Mouse (Mus musculus) megakaryocyte, adult 5-6 weeks (primary cell): ENCODE data around the gene Cdon. TPM values are rescaled to one million over a fixed set of nuclear protein-coding genes. Genes with fewer than 3 reads are reported as not detected.

Source experiments
- ATAC-seq: 2 replicates; pipeline ENCODE4 v1.8.0; 2016; ENCODE audit warnings: mild to moderate bottlenecking, inconsistent platforms; ENCODE audit not compliant: poor library complexity, severe bottlenecking
- total RNA-seq, 2 experiments: library from RNA; stranded (forward) in 1 of 2; stranded (reverse) in 1 of 2; fragments of 153-499, 151-499 nt in 1 of 2; fragments of 221-1000, 200-1000 nt in 1 of 2; gene quantifications; 2 replicates each; pipeline versions ENCODE4 v1.2.3 to v1.2.4; 2015 to 2017

The Cdon gene
- total RNA-seq, 2 experiments from 2014 or later: 0.65 to 2.3 TPM

- ATAC-seq: no peak
These were observed 114.9 kb downstream of the Cdon start for GRCm38 (mm10) chr9:35535876-35536275.

GRCm38 (mm10) chr9:35539001-35539750, 118.2 kb downstream of the Cdon start:
- ATAC-seq: no peak

GRCm38 (mm10) chr9:35541024-35541423, 120.1 kb downstream of the Cdon start:
- no peak for ATAC-seq

GRCm38 (mm10) chr9:35541488-35541887, 120.6 kb downstream of the Cdon start:
- peak; percentile 73 for ATAC-seq

GRCm38 (mm10) chr9:35541941-35542340, 121.0 kb downstream of the Cdon start:
- no peak for ATAC-seq

- ATAC-seq: no peak
These were observed 122.4 kb downstream of the Cdon start for GRCm38 (mm10) chr9:35543099-35543860.

- ATAC-seq: no peak
These were observed 123.7 kb downstream of the Cdon start for GRCm38 (mm10) chr9:35544666-35545065.

- ATAC-seq: no peak
These were observed 124.8 kb downstream of the Cdon start for GRCm38 (mm10) chr9:35545704-35546103.

GRCm38 (mm10) chr9:35546745-35547144, 125.8 kb downstream of the Cdon start:
- ATAC-seq: peak; percentile 93

GRCm38 (mm10) chr9:35548455-35548854, 127.5 kb downstream of the Cdon start:
- no peak for ATAC-seq

- ATAC-seq: no peak
These were observed 135.7 kb downstream of the Cdon start for GRCm38 (mm10) chr9:35556494-35557102.

Other genes with a start within 250 kb of the Cdon start
- gene Dcps, start 245.1 kb upstream of the Cdon start, total RNA-seq (2015): 32.2 and 41.6 TPM in 2 replicates
- gene Dcps, start 245.1 kb upstream of the Cdon start, total RNA-seq (2017): 33.7 and 38.0 TPM in 2 replicates
- 54.9 and 56.3 TPM in 2 replicates for gene Srpr, start 221.0 kb upstream of the Cdon start, total RNA-seq (2015)
- 42.6 and 72.8 TPM in 2 replicates for gene Srpr, start 221.0 kb upstream of the Cdon start, total RNA-seq (2017)
- gene Tirap, start 220.8 kb upstream of the Cdon start, total RNA-seq (2015): 11.1 and 12.8 TPM in 2 replicates
- gene Tirap, start 220.8 kb upstream of the Cdon start, total RNA-seq (2017): 17.5 and 20.2 TPM in 2 replicates
- 9.7 and 11.2 TPM in 2 replicates for gene Foxred1, start 210.1 kb upstream of the Cdon start, total RNA-seq (2015)
- 26.9 and 28.5 TPM in 2 replicates for gene Foxred1, start 210.1 kb upstream of the Cdon start, total RNA-seq (2017)
- 39.7 and 43.0 TPM in 2 replicates for gene Fam118b, start 153.3 kb upstream of the Cdon start, total RNA-seq (2015)
- 17.8 and 21.1 TPM in 2 replicates for gene Fam118b, start 153.3 kb upstream of the Cdon start, total RNA-seq (2017)
- gene Rpusd4, start 153.3 kb upstream of the Cdon start, total RNA-seq (2015): 13.0 and 16.8 TPM in 2 replicates
- 8.5 and 13.5 TPM in 2 replicates for gene Rpusd4, start 153.3 kb upstream of the Cdon start, total RNA-seq (2017)
- gene Gm1113, start 97.1 kb downstream of the Cdon start, total RNA-seq (2015): not detected in 2 replicates
- gene Gm1113, start 97.1 kb downstream of the Cdon start, total RNA-seq (2017): not detected in 2 replicates
- gene Ddx25, start 137.4 kb downstream of the Cdon start, total RNA-seq (2015): 0.09 and 0.11 TPM in 2 replicates
- gene Ddx25, start 137.4 kb downstream of the Cdon start, total RNA-seq (2017): 0.04 TPM in 1 of 2 replicates, not detected in the other
- 9.8 and 12.2 TPM in 2 replicates for gene Pus3, start 137.5 kb downstream of the Cdon start, total RNA-seq (2015)
- gene Pus3, start 137.5 kb downstream of the Cdon start, total RNA-seq (2017): 14.0 and 14.6 TPM in 2 replicates
- gene Pate2, start 149.2 kb downstream of the Cdon start, total RNA-seq (2015): 0.51 and 0.75 TPM in 2 replicates
- gene Pate2, start 149.2 kb downstream of the Cdon start, total RNA-seq (2017): not detected in 2 replicates
- 15.7 and 20.1 TPM in 2 replicates for gene Hyls1, start 149.3 kb downstream of the Cdon start, total RNA-seq (2015)
- gene Hyls1, start 149.3 kb downstream of the Cdon start, total RNA-seq (2017): 17.5 and 20.6 TPM in 2 replicates
- gene Pate4, start 190.8 kb downstream of the Cdon start, total RNA-seq (2015): not detected in 2 replicates
- not detected in 2 replicates for gene Pate4, start 190.8 kb downstream of the Cdon start, total RNA-seq (2017)
- gene Pate3, start 227.1 kb downstream of the Cdon start, total RNA-seq (2015): not detected in 2 replicates
- not detected in 2 replicates for gene Pate3, start 227.1 kb downstream of the Cdon start, total RNA-seq (2017)